Mouse (Mus musculus) MEL (cell line): ENCODE measurements around the gene Coro7.

Experiments used
- ETS1 ChIP-seq: IDR thresholded peaks from 2 replicates; pipeline ENCODE4 v1.6.1; 2012; ENCODE audit warnings: low read depth, mild to moderate bottlenecking, inconsistent platforms, low read length, improper control_type of control experiment, moderate library complexity
- MAFK ChIP-seq: IDR thresholded peaks from 2 replicates; pipeline ENCODE4 v1.6.1; 2011; ENCODE audit warnings: low read depth, mild to moderate bottlenecking, low read length, improper control_type of control experiment, borderline replicate concordance

DNA sequence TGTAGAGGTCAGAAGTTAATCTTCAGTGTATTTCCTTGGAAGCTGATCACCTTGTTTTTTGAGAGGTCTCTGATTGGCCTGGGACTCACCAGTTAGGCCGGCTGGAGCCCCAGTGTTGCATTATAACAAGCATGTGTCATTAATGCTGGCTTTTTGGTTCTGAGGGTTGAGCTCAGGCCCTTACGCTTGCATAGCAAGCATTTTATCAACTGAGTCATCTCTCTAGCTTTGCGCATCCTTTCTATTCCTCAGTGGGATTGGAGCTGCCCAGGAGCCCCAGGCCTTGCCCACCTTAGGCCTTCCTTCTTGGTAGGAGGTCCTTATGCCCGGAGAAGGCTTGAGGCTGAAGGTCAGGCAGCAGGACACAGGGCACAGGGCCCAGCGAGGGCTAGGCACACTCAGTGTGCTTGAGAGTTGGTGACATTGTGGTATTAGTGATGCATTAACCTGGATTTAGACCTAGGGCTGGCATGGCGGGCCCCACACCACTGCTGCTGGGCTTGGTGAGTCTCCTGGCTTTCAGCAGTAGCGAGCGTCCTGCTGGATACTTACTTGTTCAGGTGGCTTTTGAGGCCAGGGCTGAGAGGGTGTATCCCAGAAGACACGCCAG, 78.8 kb downstream of the Coro7 start:
- no peak for TF ChIP-seq MAFK
- no peak for TF ChIP-seq ETS1
